Mouse (Mus musculus): ENCODE results near the gene Tfeb. TPM values are rescaled to one million over a fixed set of nuclear protein-coding genes. Genes with fewer than 3 reads are reported as not detected.

The Tfeb gene
- polyA plus RNA-seq, 1 experiment from 2014 or later: 5.1 TPM

- peaks cover 26% of the 10 kb centered on the region for H3K4me1 ChIP-seq (ENCODE audit: control insufficient read depth, insufficient read depth, low read length)
- ATAC-seq (ENCODE audit: insufficient number of reproducible peaks, insufficient read depth, low FRiP score, low read depth): peak; percentile 34; the same call in 1 of the 2 replicates
- H3K9ac ChIP-seq (replicated peaks; ENCODE audit: low read depth, low read length): no peak overlapping the region
- no peak overlapping the region; the same call in 1 of the 2 replicates for H3K27ac ChIP-seq (ENCODE audit: low read length)
- no peak overlapping the region for H3K4me2 ChIP-seq (replicated peaks; ENCODE audit: low read depth, low read length)
- H3K9me3 ChIP-seq (ENCODE audit: control insufficient read depth, low read depth, low read length): no peaks in the 10 kb centered on the region
- WGBS: 44% methylated on average over 5 of the region's 5 CpGs
- no peak overlapping the region for H3K4me3 ChIP-seq (ENCODE audit: low read depth, low read length)
- peaks cover 24% of the 10 kb centered on the region for H3K36me3 ChIP-seq (ENCODE audit: control insufficient read depth, insufficient read depth, low read length)
- no peaks in the 10 kb centered on the region for H3K27me3 ChIP-seq (ENCODE audit: control insufficient read depth, insufficient read depth, low read length)
These were observed 76.8 kb downstream of the Tfeb start for GRCm38 (mm10) chr17:47813616-47814015.

GRCm38 (mm10) chr17:47814496-47814895 lies 77.7 kb downstream of the Tfeb start:
- Histone ChIP-seq H3K9ac (replicated peaks; ENCODE audit: low read depth, low read length) (no peak overlapping the region), H3K4me2 (replicated peaks; ENCODE audit: low read depth, low read length) (no peak overlapping the region), H3K27me3 (ENCODE audit: control insufficient read depth, insufficient read depth, low read length) (no peaks in the 10 kb centered on the region), H3K4me3 (ENCODE audit: low read depth, low read length) (no peak overlapping the region), H3K27ac (ENCODE audit: low read length) (no peak overlapping the region; the same call in 1 of the 2 replicates), H3K9me3 (ENCODE audit: control insufficient read depth, low read depth, low read length) (no peaks in the 10 kb centered on the region), H3K36me3 (ENCODE audit: control insufficient read depth, insufficient read depth, low read length) (peaks cover 29% of the 10 kb centered on the region), H3K4me1 (ENCODE audit: control insufficient read depth, insufficient read depth, low read length) (peaks cover 26% of the 10 kb centered on the region)
- 30% methylated on average over 6 of the region's 6 CpGs for WGBS
- no peak for ATAC-seq (ENCODE audit: insufficient number of reproducible peaks, insufficient read depth, low FRiP score, low read depth)

GRCm38 (mm10) chr17:47815446-47815845 lies 78.6 kb downstream of the Tfeb start:
- H3K9me3 ChIP-seq (ENCODE audit: control insufficient read depth, low read depth, low read length): no peaks in the 10 kb centered on the region
- no peak overlapping the region for H3K4me3 ChIP-seq (ENCODE audit: low read depth, low read length)
- no peak overlapping the region for H3K9ac ChIP-seq (replicated peaks; ENCODE audit: low read depth, low read length)
- H3K27me3 ChIP-seq (ENCODE audit: control insufficient read depth, insufficient read depth, low read length): no peaks in the 10 kb centered on the region
- H3K36me3 ChIP-seq (ENCODE audit: control insufficient read depth, insufficient read depth, low read length): peaks cover 37% of the 10 kb centered on the region
- H3K27ac ChIP-seq (ENCODE audit: low read length): no peak overlapping the region
- 43% methylated on average over 10 of the region's 10 CpGs for WGBS
- H3K4me1 ChIP-seq (ENCODE audit: control insufficient read depth, insufficient read depth, low read length): peaks cover 26% of the 10 kb centered on the region
- H3K4me2 ChIP-seq (replicated peaks; ENCODE audit: low read depth, low read length): no peak overlapping the region
- ATAC-seq (ENCODE audit: insufficient number of reproducible peaks, insufficient read depth, low FRiP score, low read depth): 0 out of 2 replicates have a peak, but pooled peaks have one; percentile 20

GRCm38 (mm10) chr17:47818038-47818725 lies 81.4 kb downstream of the Tfeb start:
- 85% methylated on average over 13 of the region's 13 CpGs for WGBS

GRCm38 (mm10) chr17:47821339-47821738 lies 84.5 kb downstream of the Tfeb start:
- H3K27me3 ChIP-seq (ENCODE audit: control insufficient read depth, insufficient read depth, low read length): no peaks in the 10 kb centered on the region
- 60% methylated on average over 8 of the region's 8 CpGs for WGBS
- H3K4me1 ChIP-seq (ENCODE audit: control insufficient read depth, insufficient read depth, low read length): 0 out of 2 replicates have a peak, but pooled peaks cover 7% of the 10 kb centered on the region
- peak overlapping the region; percentile 36; the same call in 1 of the 2 replicates for H3K27ac ChIP-seq (ENCODE audit: low read length)
- no peak overlapping the region for H3K4me2 ChIP-seq (replicated peaks; ENCODE audit: low read depth, low read length)
- ATAC-seq (ENCODE audit: insufficient number of reproducible peaks, insufficient read depth, low FRiP score, low read depth): peak; percentile 73
- H3K9ac ChIP-seq (replicated peaks; ENCODE audit: low read depth, low read length): no peak overlapping the region
- peaks cover 35% of the 10 kb centered on the region for H3K36me3 ChIP-seq (ENCODE audit: control insufficient read depth, insufficient read depth, low read length)
- no peak overlapping the region for H3K4me3 ChIP-seq (ENCODE audit: low read depth, low read length)
- no peaks in the 10 kb centered on the region for H3K9me3 ChIP-seq (ENCODE audit: control insufficient read depth, low read depth, low read length)

More at GRCm38 (mm10) chr17:47818038-47818725, 81.4 kb downstream of the Tfeb start:
- Histone ChIP-seq H3K36me3 (ENCODE audit: control insufficient read depth, insufficient read depth, low read length) (peaks cover 42% of the 10 kb centered on the region), H3K4me2 (replicated peaks; ENCODE audit: low read depth, low read length) (no peak overlapping the region), H3K9me3 (ENCODE audit: control insufficient read depth, low read depth, low read length) (no peaks in the 10 kb centered on the region), H3K27ac (ENCODE audit: low read length) (no peak overlapping the region), H3K27me3 (ENCODE audit: control insufficient read depth, insufficient read depth, low read length) (no peaks in the 10 kb centered on the region), H3K4me1 (ENCODE audit: control insufficient read depth, insufficient read depth, low read length) (peaks cover 33% of the 10 kb centered on the region), H3K9ac (replicated peaks; ENCODE audit: low read depth, low read length) (no peak overlapping the region), H3K4me3 (ENCODE audit: low read depth, low read length) (no peak overlapping the region)
- no peak for ATAC-seq (ENCODE audit: insufficient number of reproducible peaks, insufficient read depth, low FRiP score, low read depth)

GRCm38 (mm10) chr17:47831161-47831560 lies 94.3 kb downstream of the Tfeb start:
- 14% methylated on average over 9 of the region's 9 CpGs for WGBS
- peaks cover 7% of the 10 kb centered on the region for H3K36me3 ChIP-seq (ENCODE audit: control insufficient read depth, insufficient read depth, low read length)
- no peaks in the 10 kb centered on the region for H3K27me3 ChIP-seq (ENCODE audit: control insufficient read depth, insufficient read depth, low read length)
- H3K4me3 ChIP-seq (ENCODE audit: low read depth, low read length): peak overlapping the region; percentile 85
- H3K27ac ChIP-seq (ENCODE audit: low read length): no peak overlapping the region
- no peak for ATAC-seq (ENCODE audit: insufficient number of reproducible peaks, insufficient read depth, low FRiP score, low read depth)
- peak overlapping the region; percentile 71 for H3K4me2 ChIP-seq (replicated peaks; ENCODE audit: low read depth, low read length)
- no peaks in the 10 kb centered on the region for H3K9me3 ChIP-seq (ENCODE audit: control insufficient read depth, low read depth, low read length)
- 0 out of 2 replicates have a peak overlapping the region, but pooled peaks have one; percentile 73 for H3K9ac ChIP-seq (replicated peaks; ENCODE audit: low read depth, low read length)
- H3K4me1 ChIP-seq (ENCODE audit: control insufficient read depth, insufficient read depth, low read length): peaks cover 25% of the 10 kb centered on the region; the same call in 1 of the 2 replicates

- Histone ChIP-seq H3K36me3 (ENCODE audit: control insufficient read depth, insufficient read depth, low read length) (peaks cover 6% of the 10 kb centered on the region), H3K27me3 (ENCODE audit: control insufficient read depth, insufficient read depth, low read length) (no peaks in the 10 kb centered on the region), H3K27ac (ENCODE audit: low read length) (peak overlapping the region; percentile 85), H3K4me1 (ENCODE audit: control insufficient read depth, insufficient read depth, low read length) (peaks cover 25% of the 10 kb centered on the region; the same call in 1 of the 2 replicates), H3K4me3 (ENCODE audit: low read depth, low read length) (peak overlapping the region; percentile 85), H3K4me2 (replicated peaks; ENCODE audit: low read depth, low read length) (peak overlapping the region; percentile 71), H3K9me3 (ENCODE audit: control insufficient read depth, low read depth, low read length) (no peaks in the 10 kb centered on the region), H3K9ac (replicated peaks; ENCODE audit: low read depth, low read length) (peak overlapping the region; percentile 73; the same call in 1 of the 2 replicates)
- 40% methylated on average over 5 of the region's 5 CpGs for WGBS
- no peak for ATAC-seq (ENCODE audit: insufficient number of reproducible peaks, insufficient read depth, low FRiP score, low read depth)
These were observed 94.9 kb downstream of the Tfeb start for GRCm38 (mm10) chr17:47831772-47832171.

- peak overlapping the region; percentile 71 for H3K4me2 ChIP-seq (replicated peaks; ENCODE audit: low read depth, low read length)
- peak overlapping the region; percentile 85 for H3K4me3 ChIP-seq (ENCODE audit: low read depth, low read length)
- 0% methylated on average over 16 of the region's 17 CpGs for WGBS
- H3K27me3 ChIP-seq (ENCODE audit: control insufficient read depth, insufficient read depth, low read length): no peaks in the 10 kb centered on the region
- H3K36me3 ChIP-seq (ENCODE audit: control insufficient read depth, insufficient read depth, low read length): no peaks in the 10 kb centered on the region
- H3K9ac ChIP-seq (replicated peaks; ENCODE audit: low read depth, low read length): peak overlapping the region; percentile 73
- no peaks in the 10 kb centered on the region for H3K9me3 ChIP-seq (ENCODE audit: control insufficient read depth, low read depth, low read length)
- H3K27ac ChIP-seq (ENCODE audit: low read length): peak overlapping the region; percentile 85
- ATAC-seq (ENCODE audit: insufficient number of reproducible peaks, insufficient read depth, low FRiP score, low read depth): peak; percentile 58
- H3K4me1 ChIP-seq (ENCODE audit: control insufficient read depth, insufficient read depth, low read length): peaks cover 26% of the 10 kb centered on the region; the same call in 1 of the 2 replicates
These were observed 95.7 kb downstream of the Tfeb start for GRCm38 (mm10) chr17:47832501-47833028.

All from stomach, embryonic 14.5 days (tissue).